ENCODE assay signal across 17 mouse cellular contexts in genomic region chr7:116711541-116711940, GRCm38 (mm10).
"Had no signal": no experiment of that assay in that cellular context is flagged by ENCODE, and none has a peak within 500 bp of the region (broad histone marks: within the 10 kb centered on the region; RNA-seq: fewer than 3 reads in every experiment).

No protein-coding gene starts in this region.

- DNase-seq: retina, postnatal 1 day; right cerebral cortex, adult 18-20 months; right cerebral cortex, postnatal 14 days; right cerebral cortex, postnatal 25 days; right cerebral cortex, postnatal 4 days; spleen, adult 18-20 months; thymus, adult 18-20 months; thymus, adult 2 months; thymus, postnatal 14 days; thymus, postnatal 25 days; thymus, postnatal 36 days; thymus, postnatal 4 days had no signal

- H3K9me3 ChIP-seq: neural tube, embryonic 12.5 days; neural tube, embryonic 13.5 days; neural tube, embryonic 15.5 days; stomach, embryonic 15.5 days had no signal

- H3K36me3 ChIP-seq: neural tube, embryonic 12.5 days; neural tube, embryonic 13.5 days; neural tube, embryonic 15.5 days; stomach, embryonic 15.5 days had no signal

- H3K4me3 ChIP-seq: neural tube, embryonic 12.5 days; neural tube, embryonic 13.5 days; neural tube, embryonic 15.5 days; stomach, embryonic 15.5 days had no signal

- H3K4me1 ChIP-seq: neural tube, embryonic 12.5 days; neural tube, embryonic 13.5 days; stomach, embryonic 15.5 days had no signal

- H3K9ac ChIP-seq: neural tube, embryonic 12.5 days; neural tube, embryonic 13.5 days; neural tube, embryonic 15.5 days; stomach, embryonic 15.5 days had no signal

- H3K27me3 ChIP-seq: neural tube, embryonic 12.5 days; neural tube, embryonic 13.5 days; neural tube, embryonic 15.5 days; stomach, embryonic 15.5 days had no signal

- H3K27ac ChIP-seq: neural tube, embryonic 12.5 days; neural tube, embryonic 13.5 days; neural tube, embryonic 15.5 days; stomach, embryonic 15.5 days; stomach, postnatal 0 days had no signal

- H3K4me2 ChIP-seq: neural tube, embryonic 12.5 days; neural tube, embryonic 13.5 days; neural tube, embryonic 15.5 days; stomach, embryonic 15.5 days had no signal
